Mouse (Mus musculus): ENCODE measurements at regions not wholly inside any gene's neighbourhood (a gene's known extent, or its start where the extent isn't known, plus 50 kb on each side); places are given as distances from the start of the nearest gene placed in this dataset.

DNA sequence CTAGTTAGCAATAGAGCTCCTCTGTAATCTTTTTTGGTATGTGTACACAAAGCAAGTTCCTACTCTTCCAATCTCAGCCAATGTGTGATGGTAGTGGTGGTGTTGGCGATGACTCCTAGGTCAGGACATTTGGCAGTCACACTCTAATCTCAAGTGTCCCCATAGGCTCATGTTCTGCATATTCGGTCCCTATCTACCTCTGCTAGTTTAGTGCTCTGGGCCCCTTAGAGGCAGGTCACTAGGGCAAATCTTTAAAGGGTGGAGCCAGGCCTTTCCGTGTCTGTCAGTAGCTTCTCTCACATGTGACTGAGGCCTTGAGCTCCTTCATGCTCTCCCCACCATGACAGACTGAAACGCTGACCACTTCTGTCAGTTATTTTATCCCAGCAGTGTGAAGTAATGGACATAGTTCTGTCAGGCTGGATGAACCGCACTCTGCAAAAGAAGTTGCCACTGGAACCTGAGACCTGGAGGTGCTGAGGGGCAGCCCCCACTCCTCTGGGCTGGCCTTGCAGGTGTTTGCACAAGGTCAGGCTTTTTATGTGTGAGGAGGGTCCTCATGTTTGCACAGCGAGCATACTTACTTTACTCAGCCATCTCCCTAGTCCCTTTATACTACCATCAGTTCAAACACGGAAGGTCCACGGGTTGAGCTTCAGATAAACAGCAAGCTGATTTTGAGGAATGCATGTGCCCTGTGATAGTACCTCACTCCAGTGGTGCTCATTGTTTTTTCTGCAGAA is 75.3 kb upstream of the Ywhaq start:
- DNase-seq (ENCODE audit: extremely low spot score, low spot score), result no peak

DNA sequence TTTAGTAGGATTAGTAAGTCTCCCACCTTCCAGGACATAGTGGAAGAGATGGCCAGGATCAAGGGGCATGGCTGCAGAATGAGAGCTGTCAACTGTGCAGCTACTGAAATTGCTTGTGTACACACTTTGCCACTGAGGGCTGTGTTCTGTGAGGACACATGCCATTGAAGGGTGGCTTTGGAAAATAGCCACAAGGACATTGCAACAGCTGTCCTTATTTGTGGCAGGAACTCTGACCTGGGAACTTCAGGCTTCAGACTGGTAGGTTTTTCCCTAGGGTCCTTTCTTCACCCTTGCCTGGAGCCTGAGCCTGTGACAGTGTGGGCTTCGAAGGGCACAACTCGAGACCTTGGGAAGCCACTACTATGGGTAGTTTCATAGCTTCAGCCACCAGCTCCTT is 64.2 kb upstream of the Ywhaq start:
- DNase-seq (ENCODE audit: extremely low spot score, low spot score), result no peak

DNA sequence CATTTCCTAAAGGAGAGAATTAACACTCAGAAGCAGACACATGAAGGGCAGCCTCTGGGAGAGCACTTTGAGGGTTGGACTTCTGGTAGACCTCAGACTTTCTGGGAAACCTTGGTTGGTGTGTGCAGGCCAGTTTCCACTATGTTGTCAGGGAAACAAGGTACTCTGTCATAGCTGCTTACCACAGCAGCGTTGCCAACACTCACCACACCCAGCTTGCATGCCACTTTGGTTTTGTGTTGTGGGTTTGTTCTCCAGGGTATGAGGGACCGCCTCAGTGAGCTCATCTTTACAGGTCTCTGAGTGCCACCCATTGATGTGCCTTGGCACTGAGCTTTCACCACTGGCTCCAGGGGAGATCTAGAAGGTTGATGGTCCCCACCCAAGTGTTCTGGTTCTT is 62.8 kb upstream of the Ywhaq start:
- no peak for DNase-seq (ENCODE audit: extremely low spot score, low spot score)

DNA sequence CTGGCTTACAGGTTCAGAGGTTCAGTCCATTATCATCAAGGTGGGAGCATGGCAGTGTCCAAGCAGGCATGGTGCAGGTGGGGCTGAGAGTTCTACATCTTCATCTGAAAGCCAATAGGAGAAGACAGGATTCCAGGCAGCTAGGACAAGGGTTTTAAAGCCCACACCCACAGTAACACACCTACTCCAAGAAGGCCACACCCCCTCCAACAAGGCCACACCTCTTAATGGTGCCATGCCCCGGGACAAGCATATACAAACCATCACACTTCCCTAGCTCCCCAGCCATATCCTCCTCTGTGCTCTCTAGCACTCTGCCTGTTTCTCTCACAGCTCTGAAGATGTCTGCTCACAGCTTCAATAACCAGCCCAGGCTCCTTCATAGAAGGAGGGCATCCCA is 61.8 kb upstream of the Ywhaq start:
- no peak for DNase-seq (ENCODE audit: extremely low spot score, low spot score)

DNA sequence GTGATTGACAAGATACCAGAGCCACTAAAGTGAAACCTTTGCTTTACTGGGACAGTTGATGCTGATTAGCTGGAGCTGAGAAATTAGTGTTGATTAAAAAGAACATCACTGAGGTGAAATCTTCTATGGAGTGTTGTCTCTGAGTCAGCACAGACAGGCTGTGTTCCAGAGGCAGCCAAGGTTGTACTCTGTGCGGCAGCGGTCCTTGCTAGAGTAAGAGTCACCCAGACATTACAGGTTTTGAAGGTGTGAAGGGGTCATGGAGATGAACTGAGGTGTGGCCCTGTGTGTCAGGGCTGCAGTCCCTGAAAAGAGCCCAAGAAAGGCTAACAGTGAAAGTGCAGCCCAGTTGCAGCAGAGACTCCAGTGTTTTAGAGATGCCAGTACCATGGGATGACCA is 59.1 kb upstream of the Ywhaq start:
- DNase-seq (ENCODE audit: extremely low spot score, low spot score), result no peak

DNA sequence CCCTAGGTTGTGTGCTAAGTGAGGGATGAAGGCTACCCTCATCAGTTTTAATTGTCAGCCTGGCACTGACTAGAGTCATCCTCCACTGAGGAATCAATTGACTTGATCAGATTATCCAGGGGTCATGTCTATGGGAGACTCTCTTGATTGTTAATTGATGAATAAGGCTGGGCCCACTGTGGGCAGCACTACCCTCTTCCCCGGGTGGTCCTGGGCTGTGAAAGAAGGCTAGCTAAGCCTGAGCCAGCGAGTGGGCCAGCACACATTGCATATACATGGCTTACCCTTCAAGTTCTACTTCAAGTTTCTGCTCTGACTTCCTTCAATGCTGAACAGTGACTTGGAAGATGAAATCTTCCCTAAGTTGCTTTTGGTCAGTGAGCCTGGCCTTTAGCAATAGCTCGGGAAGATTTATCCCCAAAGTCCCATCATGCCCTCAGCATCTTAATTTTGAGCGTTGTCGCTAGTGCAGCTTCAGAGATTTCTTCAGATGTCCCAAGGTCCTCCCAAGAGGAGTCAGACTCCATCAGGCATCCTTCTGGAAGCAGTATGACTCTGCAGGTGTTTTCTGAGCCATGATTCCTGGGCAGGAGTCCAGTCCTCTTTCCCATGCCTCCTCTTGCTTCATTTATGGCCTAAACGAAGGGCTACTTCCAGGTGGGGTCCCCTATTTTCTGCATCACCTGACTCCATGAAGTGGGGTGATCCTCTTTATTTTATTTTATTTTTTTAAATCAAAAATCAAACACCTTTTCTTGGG is 55.7 kb upstream of the Ywhaq start:
- DNase-seq (ENCODE audit: extremely low spot score, low spot score), result no peak

DNA sequence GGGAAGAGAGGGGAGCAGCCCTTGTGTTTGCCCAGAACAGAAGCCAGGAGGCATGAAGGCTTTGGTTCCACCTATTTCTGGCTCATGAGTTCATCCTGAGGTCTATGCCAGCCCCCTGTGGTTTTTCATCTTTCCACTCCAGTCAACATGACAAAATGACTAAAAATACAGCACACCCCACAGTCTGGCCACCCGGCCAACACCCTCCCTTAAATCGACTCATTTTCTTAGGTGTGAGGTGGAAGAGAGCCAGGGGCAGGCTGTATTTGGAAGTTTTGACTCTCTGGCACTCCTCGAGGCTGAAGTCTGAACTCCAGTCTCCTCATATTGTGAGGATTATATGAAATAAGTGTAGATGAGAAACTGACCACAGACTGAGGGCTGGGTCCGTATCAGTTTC is 55.0 kb upstream of the Ywhaq start:
- DNase-seq (ENCODE audit: extremely low spot score, low spot score), result no peak

DNA sequence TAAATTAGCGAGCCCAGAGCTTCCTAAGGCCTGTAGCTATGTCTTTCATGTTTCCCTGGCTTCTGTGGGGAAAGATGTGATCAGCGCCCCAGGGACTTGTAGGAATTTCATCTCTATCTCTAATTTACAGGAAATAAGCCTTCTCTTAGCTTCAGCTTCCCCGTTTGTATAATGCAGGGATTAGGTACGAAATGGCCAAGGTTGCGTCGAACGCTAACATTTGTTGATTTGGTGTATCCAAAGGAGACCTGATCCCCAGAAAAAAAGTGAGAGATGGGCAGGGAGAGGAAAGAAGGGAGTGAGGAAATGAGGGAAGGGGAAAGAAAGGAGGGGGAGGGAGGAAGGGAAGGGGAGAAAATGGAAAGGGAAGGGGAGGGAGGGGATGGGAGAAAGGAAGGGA is 54.5 kb upstream of the Ywhaq start:
- DNase-seq (ENCODE audit: extremely low spot score, low spot score), result no peak

DNA sequence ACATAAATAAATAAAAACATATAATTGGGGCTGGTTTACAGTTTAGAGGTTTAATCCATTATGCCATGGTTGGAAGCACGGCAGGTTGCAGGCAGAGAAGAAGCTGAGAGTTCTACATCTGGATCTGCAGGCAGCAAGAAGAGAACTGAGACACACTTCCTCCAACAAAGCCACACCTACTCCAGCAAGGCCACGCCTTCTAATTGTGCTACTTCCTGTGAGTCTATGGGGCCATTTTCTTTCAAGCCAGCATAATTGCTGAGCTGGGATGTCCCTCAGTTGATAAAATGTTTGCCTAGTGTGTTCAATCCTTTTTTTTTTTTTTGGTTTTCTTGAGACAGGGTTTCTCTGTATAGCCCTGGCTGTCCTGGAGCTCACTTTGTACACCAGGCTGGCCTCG is 52.8 kb upstream of the Ywhaq start:
- DNase-seq (ENCODE audit: extremely low spot score, low spot score), result no peak
